In the genomic region with DNA sequence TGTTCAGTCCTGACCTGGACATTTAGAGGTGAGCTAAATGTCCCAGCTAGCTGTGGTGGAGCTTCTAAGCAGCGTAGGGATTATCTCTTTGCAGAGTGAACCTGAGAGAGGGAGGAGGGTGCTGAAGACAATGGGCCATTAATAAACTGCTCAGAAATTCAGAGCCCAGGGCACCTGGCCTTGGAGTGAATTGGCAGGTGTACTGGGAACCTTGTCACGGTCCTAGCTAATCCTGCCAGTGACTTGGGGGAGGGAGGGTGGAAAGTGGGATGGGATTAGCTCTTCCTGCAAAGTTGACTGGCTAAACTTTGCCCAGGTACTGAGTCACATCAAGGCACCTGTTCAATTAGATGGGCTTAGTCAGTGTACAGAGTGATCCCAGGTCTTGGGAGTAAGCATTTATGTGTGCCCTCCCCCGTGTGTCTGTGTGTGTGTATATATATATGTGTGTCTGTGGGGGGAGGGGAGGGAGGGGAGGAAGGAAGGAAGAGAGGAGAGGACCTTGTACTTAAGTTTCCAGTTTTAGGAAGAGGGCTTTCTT, we compare ENCODE assay signal across 27 mouse cellular contexts. TPM values are rescaled to one million over a fixed set of nuclear protein-coding genes. Genes with fewer than 3 reads are reported as not detected.
A peak's percentile ranks its signal among the peaks of the same experiment; 100 is the strongest.
DNase-seq lines count a peak whose midpoint lies in the region; ATAC-seq lines count a peak whose summit lies in the region.
"Had no signal": no experiment of that assay in that cellular context is flagged by ENCODE, and none has a peak within 500 bp of the region (broad histone marks: within the 10 kb centered on the region; RNA-seq: fewer than 3 reads in every experiment).

No protein-coding gene starts in this region.

- H3K27me3 ChIP-seq in heart, embryonic 15.5 days, result no peaks in the 10 kb centered on the region
- no peaks in the 10 kb centered on the region for H3K27me3 ChIP-seq in intestine, embryonic 15.5 days (replicated peaks)
- H3K27me3 ChIP-seq in intestine, embryonic 16.5 days (replicated peaks; ENCODE audit: control insufficient read depth, insufficient read depth, low read length), result no peaks in the 10 kb centered on the region
- H3K27me3 ChIP-seq: embryonic facial prominence, embryonic 13.5 days; forebrain, embryonic 12.5 days; hindbrain, embryonic 15.5 days; lung, embryonic 15.5 days; stomach, embryonic 15.5 days had no signal

- peaks cover 78% of the 10 kb centered on the region for H3K4me1 ChIP-seq in heart, embryonic 15.5 days (replicated peaks)
- peaks cover 55% of the 10 kb centered on the region for H3K4me1 ChIP-seq in intestine, embryonic 15.5 days (replicated peaks)
- peaks cover 55% of the 10 kb centered on the region for H3K4me1 ChIP-seq in intestine, embryonic 16.5 days (ENCODE audit: control insufficient read depth, insufficient read depth, low read length)

- WGBS in heart, embryonic 15.5 days, result 50% methylated on average over 3 of the region's 3 CpGs
- 46% methylated on average over 3 of the region's 3 CpGs for WGBS in intestine, embryonic 15.5 days
- 39% methylated on average over 3 of the region's 3 CpGs for WGBS in intestine, embryonic 16.5 days

- intact Hi-C loops in heart, postnatal 25 days (cut with DNase I), result no loop called here

- H3K9me3 ChIP-seq in heart, embryonic 15.5 days (replicated peaks), result no peaks in the 10 kb centered on the region
- no peaks in the 10 kb centered on the region for H3K9me3 ChIP-seq in intestine, embryonic 15.5 days
- no peaks in the 10 kb centered on the region for H3K9me3 ChIP-seq in intestine, embryonic 16.5 days (ENCODE audit: control insufficient read depth, low read length)
- H3K9me3 ChIP-seq: embryonic facial prominence, embryonic 13.5 days; forebrain, embryonic 12.5 days; hindbrain, embryonic 15.5 days; liver, embryonic 15.5 days; lung, embryonic 15.5 days; stomach, embryonic 15.5 days had no signal

- peak overlapping the region; percentile 50; the same call in 1 of the 2 replicates for H3K27ac ChIP-seq in heart, embryonic 15.5 days
- 0 out of 2 replicates have a peak overlapping the region, but pooled peaks have one; percentile 17 for H3K27ac ChIP-seq in intestine, embryonic 15.5 days
- no peak overlapping the region for H3K27ac ChIP-seq in intestine, embryonic 16.5 days (ENCODE audit: low read length)
- H3K27ac ChIP-seq: embryonic facial prominence, embryonic 13.5 days; forebrain, embryonic 12.5 days; hindbrain, embryonic 15.5 days; kidney, postnatal 0 days; liver, embryonic 15.5 days; stomach, embryonic 15.5 days had no signal

- H3K9ac ChIP-seq in heart, embryonic 15.5 days, result no peak overlapping the region
- H3K9ac ChIP-seq in intestine, embryonic 15.5 days, result no peak overlapping the region
- H3K9ac ChIP-seq in intestine, embryonic 16.5 days (ENCODE audit: low read depth, low read length), result no peak overlapping the region
- H3K9ac ChIP-seq: embryonic facial prominence, embryonic 13.5 days; forebrain, embryonic 12.5 days; forebrain, postnatal 0 days; hindbrain, embryonic 15.5 days; liver, embryonic 15.5 days; lung, embryonic 15.5 days; stomach, embryonic 15.5 days had no signal

- no peaks in the 10 kb centered on the region for H3K36me3 ChIP-seq in heart, embryonic 15.5 days
- no peaks in the 10 kb centered on the region for H3K36me3 ChIP-seq in intestine, embryonic 15.5 days
- H3K36me3 ChIP-seq in intestine, embryonic 16.5 days (ENCODE audit: control insufficient read depth, insufficient read depth, low read length), result no peaks in the 10 kb centered on the region
- H3K36me3 ChIP-seq: embryonic facial prominence, embryonic 13.5 days; G1E; hindbrain, embryonic 15.5 days; liver, embryonic 15.5 days; lung, embryonic 15.5 days; stomach, embryonic 15.5 days had no signal

- ATAC-seq in heart, embryonic 15.5 days (replicated peaks; ENCODE audit: insufficient number of reproducible peaks, insufficient read depth, low FRiP score, low read depth), result no peak
- peak; percentile 34; the same call in 1 of the 2 replicates for ATAC-seq in intestine, embryonic 15.5 days
- no peak for ATAC-seq in intestine, embryonic 16.5 days
- ATAC-seq: forebrain, postnatal 0 days; inflammation-experienced regulatory T-cells, adult 6 months had no signal

- DNase-seq in cerebellum, postnatal 10 days, result peak; percentile 34 to 38
- no peak for DNase-seq in cerebellum, postnatal 4 days (ENCODE audit: low spot score in 2 of 2)
- no peak for DNase-seq in heart, postnatal 25 days (ENCODE audit: low spot score)
- peak; percentile 13 for DNase-seq in urinary bladder, adult 2 months (ENCODE audit: low spot score)
- no peak for DNase-seq in urinary bladder, postnatal 14 days (ENCODE audit: low spot score)
- DNase-seq: adrenal gland, postnatal 10 days; cerebellum, adult 11 months; cerebellum, adult 9-10 months; forebrain, postnatal 0 days; kidney, adult 8-10 months; layer of hippocampus, postnatal 36 days; right cerebral cortex, postnatal 25 days; thymus, postnatal 14 days had no signal

- no peak overlapping the region for H3K4me3 ChIP-seq in heart, embryonic 15.5 days
- no peak overlapping the region for H3K4me3 ChIP-seq in intestine, embryonic 15.5 days (replicated peaks)
- H3K4me3 ChIP-seq in intestine, embryonic 16.5 days (ENCODE audit: low read length), result no peak overlapping the region
- H3K4me3 ChIP-seq: embryonic facial prominence, embryonic 13.5 days; forebrain, embryonic 12.5 days; hindbrain, embryonic 15.5 days; liver, embryonic 15.5 days; lung, embryonic 15.5 days; stomach, embryonic 15.5 days had no signal

- no peak overlapping the region for H3K4me2 ChIP-seq in heart, embryonic 15.5 days
- no peak overlapping the region for H3K4me2 ChIP-seq in intestine, embryonic 15.5 days (replicated peaks)
- H3K4me2 ChIP-seq in intestine, embryonic 16.5 days (ENCODE audit: low read depth, low read length), result no peak overlapping the region
- H3K4me2 ChIP-seq: embryonic facial prominence, embryonic 13.5 days; forebrain, embryonic 12.5 days; hindbrain, embryonic 15.5 days; liver, embryonic 15.5 days; lung, embryonic 15.5 days; midbrain, embryonic 11.5 days; stomach, embryonic 15.5 days had no signal

RNA-seq across cellular contexts. Expression of a gene that starts 18.6 kb away (rescaled TPM):
- polyA plus RNA-seq in heart, embryonic 15.5 days (2015; fragmentation: Nextera tagmentation; extraction: Ambion mirVana), result 21.2 and 21.7 TPM in 2 replicates
- total RNA-seq in heart, postnatal 25 days (2021), result 10 to 100 TPM; 10.5 to 13.2 TPM
- polyA plus RNA-seq in intestine, embryonic 15.5 days (2015; fragmentation: Nextera tagmentation; extraction: Ambion mirVana), result 16.3 and 17.0 TPM in 2 replicates
- polyA plus RNA-seq in intestine, embryonic 16.5 days (2015; fragmentation: Nextera tagmentation; extraction: Ambion mirVana), result 13.5 and 14.2 TPM in 2 replicates
- polyA plus RNA-seq in urinary bladder, adult 2 months (2012; rRNA removed), result 11.4 and 12.0 TPM in 2 replicates
- total RNA-seq: G1E; neutrophil, adult 5-6 weeks had no signal
- polyA plus RNA-seq: G1E had no signal

Comparison
In these comparisons a context has a peak if more than half of its experiments do, and no peak if none do; other contexts are left out.
1. DNase-seq: peak in cerebellum, postnatal 10 days (2 of 2) and urinary bladder, adult 2 months (single experiment); none in cerebellum, postnatal 4 days (0 of 2), heart, postnatal 25 days (single experiment) and urinary bladder, postnatal 14 days (single experiment).